Mouse (Mus musculus) frontal cortex, postnatal 36 days (tissue): Measurements from ENCODE around the gene Wdhd1.
"Not testable (repeated sequence)": the region's sequence is repeated elsewhere in the genome, so short reads cannot be mapped to it uniquely, and the experiment has no call there.

Source experiments
- DNase-seq, 2 experiments: peaks; one replicate each; pipeline ENCODE4 v3.0.0; 2022; ENCODE audit warnings: low spot score in 2 of 2

Gene Wdhd1

DNA sequence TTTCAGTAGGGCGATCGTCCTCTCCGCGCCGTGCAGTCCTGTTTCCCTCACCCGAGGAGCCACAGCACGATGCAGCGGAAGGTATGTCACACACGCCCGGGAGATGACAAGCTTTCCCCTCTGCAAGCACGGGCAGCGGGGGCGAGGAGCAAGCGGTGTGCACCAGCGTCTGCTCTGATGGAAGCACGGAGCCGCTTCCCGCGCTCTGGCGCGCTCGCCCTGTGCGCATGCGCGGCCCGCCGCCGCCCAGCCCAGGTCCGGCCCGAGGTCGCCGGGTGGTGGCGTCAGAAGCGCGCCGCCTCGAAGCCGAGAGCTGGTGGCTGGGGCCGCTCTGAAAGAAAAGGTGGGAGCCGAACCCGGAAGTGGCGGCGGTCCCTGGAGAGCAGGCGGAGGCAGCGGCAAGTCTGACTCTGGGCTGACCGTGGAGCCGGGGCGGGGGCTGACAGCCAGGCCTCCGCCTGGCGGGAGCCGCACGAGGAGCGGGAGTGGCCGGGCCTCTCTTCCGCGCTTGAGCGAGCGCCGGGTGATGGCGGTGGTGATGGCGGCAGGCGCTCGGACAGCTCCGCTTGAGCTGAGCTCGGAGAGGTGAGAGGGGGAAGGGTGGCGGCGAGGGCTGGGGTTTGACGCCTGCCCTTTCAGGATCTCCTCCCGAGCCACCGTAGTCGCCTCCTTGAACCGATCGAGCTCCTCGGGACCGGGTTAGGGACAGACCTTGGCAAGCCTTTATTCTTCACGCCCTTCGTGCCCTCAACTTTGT, at the start of gene Wdhd1, which contains the start of gene Socs4:
TSS of gene Wdhd1 (minus strand) at position 221 of the 757 bp plus-strand sequence.
TSS of gene Socs4 (plus strand) at position 295 of the 757 bp plus-strand sequence.
- peak; percentile 93 for DNase-seq

DNA sequence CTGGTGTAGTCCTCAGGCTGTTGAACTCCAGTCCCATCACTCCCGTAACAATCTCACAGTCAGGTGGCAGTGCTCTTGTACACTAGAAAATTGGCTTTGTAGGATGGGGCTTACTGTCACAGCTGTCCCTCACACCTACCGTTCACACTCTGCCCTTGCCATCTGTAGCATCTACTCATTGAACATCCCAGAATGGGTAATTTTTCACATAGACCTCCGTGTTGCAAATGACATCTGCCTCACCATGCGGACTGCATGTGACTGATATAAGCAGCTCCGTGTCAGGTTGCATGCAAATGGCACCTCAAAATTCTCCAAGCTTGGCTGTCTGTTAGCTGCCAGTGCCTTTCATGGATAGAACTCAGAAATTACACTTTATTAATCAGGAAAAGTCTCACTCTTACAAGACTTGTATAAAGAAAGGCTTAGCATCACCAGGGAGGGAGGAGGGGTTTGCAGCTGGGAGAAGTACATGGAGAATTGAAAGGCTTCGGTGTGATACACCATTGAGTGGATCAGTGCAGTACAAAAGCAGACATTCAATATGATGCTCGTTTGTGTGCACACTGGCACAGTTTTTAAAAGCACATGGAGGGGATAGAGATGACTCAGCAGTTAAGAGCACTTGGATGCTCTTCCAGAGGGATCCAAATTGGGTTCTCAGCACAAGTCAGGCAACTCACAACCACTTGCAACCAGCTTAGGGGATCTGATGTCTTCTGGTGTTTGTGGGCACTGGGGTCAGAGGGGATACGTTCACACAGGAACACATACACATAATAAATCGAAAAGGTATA, 49.5 kb upstream of the Wdhd1 start:
- peak in 1 of 2 experiments; percentile 28 for DNase-seq

DNA sequence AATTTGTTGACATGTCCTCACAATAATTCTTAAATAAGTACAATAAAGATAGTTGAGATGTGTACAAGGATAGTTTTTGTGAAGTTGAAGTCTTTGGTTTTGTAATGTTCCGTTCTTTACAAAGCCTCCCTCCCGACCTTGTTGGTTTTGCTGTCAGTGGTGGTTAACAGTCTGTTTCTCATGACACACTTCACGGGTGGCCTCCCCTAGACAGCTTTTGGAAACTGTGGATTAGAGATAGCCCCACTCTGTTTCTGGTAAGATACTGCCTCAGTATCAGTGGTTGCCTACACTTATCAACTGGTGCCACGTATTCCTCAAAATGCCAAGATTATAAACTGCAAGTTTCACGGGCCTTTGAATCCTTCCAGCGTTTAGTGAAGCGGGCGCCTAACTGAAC, 44.9 kb upstream of the Wdhd1 start:
- DNase-seq = not testable (repeated sequence)

DNA sequence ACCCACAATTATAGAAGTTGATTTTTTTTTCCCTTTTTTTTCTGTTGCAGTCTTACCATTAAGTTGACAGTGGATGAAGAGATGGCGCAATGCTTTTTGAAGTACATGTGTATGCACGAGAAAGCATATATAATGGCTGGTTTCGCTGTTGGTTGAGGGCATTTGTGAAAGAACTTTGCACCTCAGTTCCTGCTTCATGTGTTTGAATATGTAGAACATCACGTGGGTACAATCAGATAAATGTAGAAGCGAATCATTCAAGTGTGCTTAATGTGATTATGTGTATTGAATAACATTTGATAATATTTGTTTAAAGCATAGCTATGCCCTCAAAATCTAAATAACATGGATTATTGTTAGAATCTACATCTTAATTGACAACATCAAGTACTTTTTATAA, 42.7 kb upstream of the Wdhd1 start:
- no peak for DNase-seq

DNA sequence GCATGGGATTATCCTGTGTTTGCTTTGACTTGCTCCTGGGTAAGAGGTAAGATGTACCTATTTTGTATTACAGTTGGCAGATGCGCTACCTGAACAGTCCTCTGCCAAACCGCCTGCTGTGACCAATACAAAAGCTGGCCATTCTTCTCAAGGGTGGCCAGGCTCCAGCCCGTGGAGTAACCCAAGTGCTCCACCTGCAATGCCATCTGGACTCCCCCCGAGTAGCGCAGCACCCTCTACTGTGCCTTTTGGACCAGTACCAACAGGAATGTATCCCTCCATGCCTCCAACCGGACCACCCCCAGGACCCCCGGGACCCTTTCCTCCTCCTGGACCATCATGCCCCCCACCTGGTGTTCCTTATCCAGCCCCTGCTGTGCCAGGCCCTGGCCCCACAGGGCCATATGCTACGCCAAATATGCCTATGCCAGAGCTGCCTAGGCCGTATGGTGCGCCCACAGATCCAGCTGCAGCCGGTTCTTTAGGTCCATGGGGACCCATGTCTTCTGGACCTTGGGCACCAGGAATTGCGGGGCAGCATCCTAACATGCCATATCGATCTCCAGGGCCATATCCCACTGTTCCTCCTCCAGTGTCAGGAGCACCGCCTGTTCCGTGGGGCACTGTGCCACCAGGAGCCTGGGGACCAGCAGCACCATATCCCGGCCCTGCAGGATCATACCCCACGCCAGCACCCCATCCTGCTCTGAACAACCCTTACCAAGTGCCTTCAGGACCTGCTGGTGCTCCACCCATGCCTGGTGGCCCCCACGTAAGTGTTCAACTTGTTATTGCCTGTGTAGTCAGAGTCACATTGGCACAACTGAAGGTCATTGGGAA, 33.9 kb upstream of the Wdhd1 start:
- no peak for DNase-seq

DNA sequence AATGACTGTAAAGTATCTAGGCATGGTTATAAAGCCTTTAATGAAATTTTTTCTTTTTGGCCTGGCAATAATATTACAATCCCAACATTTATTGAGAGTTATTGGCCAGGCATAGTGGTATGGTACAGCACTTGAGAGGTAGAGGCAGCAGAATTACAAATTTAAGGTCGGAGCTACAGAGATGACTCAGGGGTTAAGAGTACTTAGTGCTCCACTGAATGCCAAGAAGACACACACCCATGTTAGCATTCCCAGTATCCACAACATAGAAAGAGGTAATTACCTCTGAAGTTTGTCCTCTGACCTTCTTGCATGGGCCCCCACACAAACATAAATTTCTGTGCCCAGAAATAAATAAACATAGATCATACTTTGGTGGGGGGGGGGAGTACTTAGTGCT, 32.4 kb upstream of the Wdhd1 start:
- DNase-seq = no peak

DNA sequence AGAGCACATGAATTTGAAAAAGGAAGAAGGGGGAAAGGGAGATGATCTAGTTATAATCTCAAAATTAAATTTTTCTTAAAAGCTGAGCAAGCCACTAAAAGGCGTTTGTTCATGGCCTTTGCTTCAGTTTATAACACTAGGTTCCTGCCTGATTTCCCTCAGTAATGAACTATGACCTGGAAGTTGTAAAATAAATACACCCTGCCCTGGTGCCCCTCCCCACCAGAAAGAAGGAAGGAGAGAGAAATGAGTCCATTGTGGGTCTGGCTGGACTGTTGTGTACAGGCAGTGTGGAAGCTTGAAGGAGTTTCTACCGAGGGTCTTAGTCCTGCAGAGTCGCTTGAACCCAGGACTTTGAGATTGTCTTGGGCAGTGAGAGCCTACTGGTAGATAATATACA, 31.0 kb upstream of the Wdhd1 start:
- no peak for DNase-seq

DNA sequence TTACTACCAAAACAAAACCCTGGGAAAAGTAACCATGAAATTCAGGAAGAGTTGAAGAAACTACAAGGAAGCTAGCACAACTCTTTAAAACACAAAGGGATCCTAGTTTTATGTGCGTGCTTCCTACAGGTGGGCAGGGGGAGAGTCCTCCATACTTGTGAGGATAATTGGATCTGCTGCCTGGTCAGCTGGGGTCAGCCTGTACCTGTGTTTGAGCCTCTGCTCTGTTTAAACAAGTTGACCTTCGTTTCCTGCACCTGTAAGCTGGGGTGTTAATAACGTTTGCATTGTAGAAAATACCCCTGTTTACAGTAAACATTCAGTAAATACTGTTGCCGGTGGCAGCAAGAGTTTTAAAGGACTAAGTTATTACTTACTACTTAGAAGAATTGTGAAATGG, 29.3 kb upstream of the Wdhd1 start:
- no peak for DNase-seq

DNA sequence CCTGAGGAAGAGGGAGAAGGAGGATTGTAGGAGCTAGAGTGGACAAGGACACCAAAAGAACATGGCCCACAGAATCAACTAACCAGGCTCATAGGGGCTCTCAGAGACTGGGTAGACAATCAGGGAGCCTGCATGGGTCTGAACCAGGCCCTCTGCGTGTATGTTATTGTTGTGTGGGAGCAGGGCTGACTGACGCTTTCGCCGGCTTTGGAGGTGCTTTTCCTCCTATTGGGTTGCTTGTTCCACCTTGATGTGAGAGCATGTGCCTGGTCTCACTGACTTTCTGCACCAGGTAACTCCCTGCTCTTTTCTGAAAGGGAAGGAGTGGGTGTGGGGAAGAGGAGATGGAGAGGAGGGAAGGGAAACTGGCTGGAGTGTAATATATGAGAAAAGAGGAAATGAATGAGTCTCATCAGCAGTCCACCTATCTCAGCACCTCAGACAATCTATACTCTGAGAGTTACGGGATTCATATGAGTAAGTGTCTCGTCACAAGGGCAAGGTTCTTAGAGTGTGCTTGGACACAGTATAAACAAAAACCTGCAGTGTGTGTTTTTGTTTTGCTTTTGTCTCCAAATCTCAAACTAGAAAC, 28.3 kb upstream of the Wdhd1 start:
- DNase-seq = no peak

DNA sequence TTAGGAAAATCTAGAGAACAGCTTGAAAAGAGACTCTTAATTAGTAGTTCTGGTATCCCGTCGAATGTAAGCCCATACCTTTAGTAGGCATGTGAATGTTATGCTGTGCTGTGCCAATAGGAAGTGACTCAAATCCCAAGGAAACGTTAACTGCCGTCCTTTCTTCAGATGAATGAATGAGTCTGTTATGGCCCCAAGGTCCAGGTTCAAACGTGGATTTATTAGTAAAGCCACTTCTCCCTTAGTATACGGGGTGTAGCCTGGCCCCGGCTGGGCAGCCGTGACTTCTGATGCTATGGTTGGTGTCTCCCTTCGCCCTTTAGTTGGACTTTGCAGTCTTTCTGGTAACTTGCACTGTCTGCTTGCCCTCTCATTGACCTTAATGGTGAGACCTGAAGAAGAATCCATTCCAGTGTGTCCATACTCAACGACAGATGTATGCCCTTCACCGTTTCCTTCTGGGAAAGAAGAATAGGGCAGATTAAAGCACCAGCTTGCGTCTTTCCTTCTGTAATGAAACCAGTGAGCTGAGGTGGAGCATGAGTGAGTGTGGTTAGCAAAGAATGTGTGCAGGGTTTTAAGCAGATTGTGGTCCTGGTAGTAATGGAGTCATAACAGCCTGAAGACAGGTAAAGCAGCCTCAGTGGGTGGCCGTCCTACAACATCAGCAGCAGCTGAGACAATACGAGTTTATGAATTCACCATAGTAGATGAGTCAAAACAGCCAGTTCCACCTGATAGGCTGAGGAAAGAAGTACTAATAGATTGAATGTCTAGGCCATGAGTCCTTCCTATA, 26.4 kb upstream of the Wdhd1 start:
- no peak for DNase-seq

DNA sequence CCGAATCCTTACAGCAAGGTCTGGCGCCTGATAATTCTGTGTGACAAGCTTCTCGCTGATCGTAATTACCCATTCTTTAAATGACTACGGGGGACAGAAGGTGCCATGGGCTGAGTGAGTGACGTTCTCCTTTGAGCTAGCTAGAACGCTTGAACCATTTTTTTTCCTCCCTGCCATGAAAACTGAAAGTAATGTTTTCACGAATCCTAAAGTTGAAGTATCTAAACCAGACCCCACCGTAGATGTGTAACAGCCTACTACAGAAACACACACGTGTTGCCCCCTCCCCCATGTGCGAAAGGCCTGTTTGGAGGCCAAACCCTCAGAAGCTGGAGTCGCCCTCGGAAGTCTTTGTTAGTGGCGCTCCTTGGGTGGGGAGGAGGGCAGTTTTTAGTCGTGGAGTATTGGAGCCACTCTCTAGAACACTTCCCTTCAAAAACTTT, 22.2 kb upstream of the Wdhd1 start:
- DNase-seq = peak; percentile 9 to 20

DNA sequence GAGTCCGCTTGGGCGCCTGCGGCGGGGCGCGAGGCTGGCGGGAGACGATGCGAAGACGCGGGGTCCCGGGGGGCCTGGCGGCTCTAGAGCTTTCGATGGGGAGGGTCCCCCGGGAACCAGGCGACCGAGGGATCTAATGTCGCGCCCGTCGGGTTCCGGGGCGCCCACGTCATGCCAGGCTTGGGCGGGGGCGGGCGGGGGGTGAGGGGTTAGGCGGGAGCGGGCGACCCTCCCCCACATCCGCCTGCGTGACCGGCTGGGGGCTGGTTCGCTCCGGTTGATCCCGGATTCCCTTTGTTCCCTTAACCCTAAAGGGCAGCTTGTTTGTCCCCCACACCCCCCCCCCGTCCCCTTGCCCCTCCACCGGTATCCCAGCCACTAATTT, 21.7 kb upstream of the Wdhd1 start:
- DNase-seq = no peak

DNA sequence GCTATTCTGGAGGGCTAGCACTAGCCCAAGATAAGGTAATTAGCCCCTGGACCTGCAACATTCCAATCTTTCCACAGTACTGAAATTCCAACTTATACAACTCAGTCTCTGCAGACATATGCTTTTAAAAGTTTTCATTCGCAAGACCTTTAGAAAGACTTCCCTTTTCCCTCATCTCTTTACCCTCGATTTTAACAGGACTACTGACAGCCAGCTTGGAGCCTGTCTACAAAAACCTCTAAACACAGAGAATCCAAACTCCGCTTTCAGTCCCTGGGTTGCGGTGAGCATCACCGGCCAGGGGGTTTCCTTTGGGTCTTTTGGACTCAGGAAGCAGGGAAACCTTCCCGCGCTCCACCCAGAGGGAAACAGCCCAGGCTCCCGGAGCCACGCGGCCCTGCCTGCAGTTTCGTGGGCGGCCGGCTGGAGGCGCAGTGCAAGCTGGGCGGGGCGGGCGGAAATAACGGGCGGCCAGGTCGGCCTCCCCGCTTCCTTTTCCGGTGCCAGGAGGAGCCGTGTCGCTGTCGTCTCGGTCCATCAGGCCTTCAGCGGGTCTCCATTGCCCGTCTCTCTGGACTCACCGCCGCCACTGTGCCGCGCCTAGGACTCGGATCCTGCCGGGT, 21.2 kb upstream of the Wdhd1 start, which contains the start of gene Mapk1ip1l:
TSS of gene Mapk1ip1l (plus strand) at position 482 of the 623 bp plus-strand sequence.
- DNase-seq = peak; percentile 89 to 90

DNA sequence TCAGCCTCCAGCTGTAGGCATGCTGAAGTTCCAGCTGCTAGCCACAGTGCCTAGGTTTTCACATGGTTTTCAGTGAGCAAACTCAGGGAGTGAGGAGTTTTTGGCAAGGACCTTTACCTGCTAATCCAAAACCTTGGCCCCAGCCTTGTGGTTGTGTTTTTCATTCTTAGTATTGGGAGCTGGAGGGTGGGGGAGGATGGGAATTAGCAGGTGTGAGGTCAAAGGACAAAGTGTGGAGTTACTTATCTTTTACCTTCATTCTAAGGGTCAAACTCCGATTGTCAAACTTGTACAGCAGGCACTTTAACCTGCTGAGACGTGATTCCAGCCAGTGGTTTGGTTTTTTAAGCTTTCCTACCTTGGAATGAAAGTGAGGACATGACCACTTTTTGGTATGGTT, 19.6 kb upstream of the Wdhd1 start:
- DNase-seq = no peak

DNA sequence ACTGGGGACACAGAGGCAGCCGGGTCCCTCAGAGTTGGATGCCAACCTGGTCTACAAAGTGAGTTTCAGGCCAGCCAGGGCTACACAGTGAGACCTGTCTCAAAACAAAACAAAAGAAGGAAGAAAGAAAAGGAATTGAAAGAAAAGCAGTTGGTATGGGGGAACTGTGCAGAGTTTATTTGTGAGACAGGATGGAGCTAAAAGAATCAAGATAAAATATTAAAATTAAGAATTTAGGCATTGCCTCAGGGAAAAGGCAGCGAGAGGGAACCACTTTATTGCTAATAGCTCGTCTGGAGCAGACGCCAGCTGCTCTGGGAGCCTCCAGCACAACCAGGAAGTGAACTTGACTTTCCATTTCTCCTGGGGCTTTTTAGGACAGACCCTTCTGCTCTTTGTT, 17.5 kb upstream of the Wdhd1 start:
- DNase-seq = no peak

DNA sequence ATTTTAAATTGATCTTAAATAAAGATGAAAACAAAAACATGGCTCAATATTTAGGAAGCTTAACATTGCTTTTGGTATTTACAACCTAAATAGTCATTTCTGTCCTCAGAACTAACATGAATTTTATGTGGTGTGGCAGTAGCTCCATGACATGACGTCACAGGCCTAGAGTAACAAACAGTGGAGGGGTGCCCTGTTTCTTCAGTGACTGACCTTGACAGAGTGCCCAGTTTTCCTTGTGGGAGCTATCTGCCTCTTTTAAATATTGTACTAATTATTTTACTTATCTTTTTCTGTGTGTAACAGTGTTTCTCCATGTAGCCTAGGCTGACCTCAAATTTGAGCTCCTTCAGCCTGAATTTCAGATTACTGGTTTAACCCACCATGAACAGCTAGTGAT, 15.1 kb upstream of the Wdhd1 start:
- DNase-seq = no peak

DNA sequence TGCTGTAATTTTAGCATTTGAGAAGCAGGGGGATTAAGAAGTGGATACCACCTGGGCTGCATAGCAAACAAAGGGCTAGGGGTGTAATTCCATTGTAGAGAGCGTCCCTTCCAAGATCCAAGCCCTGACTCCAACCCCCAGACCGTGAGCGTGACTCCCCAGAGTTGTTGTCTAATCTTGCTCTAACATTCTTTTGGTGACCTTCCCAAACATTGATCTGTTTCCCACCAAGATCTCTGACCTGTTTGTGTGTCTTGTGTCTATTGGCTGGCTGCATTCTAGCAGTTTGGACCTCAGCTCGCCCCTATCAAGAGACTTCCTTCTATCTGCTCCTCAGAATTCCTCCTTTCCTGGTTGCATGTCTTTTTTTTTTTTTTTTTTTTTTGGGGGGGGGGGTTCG, 10.4 kb upstream of the Wdhd1 start:
- DNase-seq = no peak

DNA sequence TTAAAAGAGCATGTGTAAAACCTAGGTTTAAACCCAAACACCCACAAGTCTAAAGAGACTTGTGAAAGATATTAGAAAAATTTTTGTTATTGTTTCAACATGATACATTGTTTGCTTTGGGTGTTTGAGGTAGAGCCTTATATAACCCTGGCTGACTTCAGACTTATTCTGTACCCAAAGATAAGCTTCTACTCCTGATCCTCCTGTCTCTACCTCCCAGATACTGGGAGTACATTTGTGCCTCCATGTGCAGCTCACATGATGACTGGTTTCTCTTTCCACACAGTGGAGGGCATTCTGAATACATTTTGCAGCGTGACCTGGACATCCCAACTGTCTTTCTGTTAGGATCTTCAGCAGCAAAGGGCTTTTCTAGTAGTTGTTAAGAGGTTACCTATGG, 9.6 kb upstream of the Wdhd1 start:
- DNase-seq = no peak

DNA sequence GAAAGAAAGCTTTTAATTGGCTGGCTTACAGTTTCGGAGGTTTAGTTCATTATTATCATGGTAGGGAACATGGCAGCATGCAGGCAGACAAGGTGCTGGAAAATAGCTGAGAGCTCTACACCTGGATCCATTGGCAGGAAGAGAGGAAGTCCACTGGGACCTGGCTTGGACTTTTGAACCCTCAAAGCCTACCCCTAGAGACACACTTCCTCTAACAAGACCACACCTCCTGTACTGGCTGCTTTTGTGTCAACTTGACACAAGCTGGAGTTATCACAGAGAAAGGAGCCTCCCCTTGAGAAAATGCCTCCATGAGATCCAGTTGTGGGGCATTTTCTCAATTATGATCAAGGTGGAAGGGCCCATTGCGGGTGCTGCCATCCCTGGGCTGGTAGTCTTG, 8.6 kb upstream of the Wdhd1 start:
- no peak for DNase-seq

DNA sequence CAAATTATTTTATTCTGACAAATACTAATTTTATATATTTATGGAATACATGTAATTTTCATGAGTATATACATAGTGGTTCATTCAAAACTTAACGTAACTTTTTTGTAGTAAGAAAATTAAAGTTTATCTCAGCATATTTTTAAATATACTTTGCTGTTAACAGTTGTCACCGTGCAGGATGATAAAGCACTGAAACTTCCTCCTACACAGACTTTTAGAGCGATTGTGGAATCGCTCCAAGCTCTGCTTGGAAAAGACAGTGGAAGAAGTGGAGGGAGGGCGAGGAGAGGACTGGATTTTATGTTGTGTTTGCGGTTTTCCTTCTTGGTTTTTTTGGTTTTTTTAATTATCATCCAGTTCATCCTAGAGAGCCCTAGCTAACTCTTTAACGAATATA, 6.9 kb upstream of the Wdhd1 start:
- DNase-seq = no peak
